Mouse (Mus musculus): ENCODE results near the gene Trim14. TPM values are rescaled to one million over a fixed set of nuclear protein-coding genes. Genes with fewer than 3 reads are reported as not detected.

Trim14 gene
- polyA plus RNA-seq, 1 experiment from 2014 or later = 0.92 TPM

DNA sequence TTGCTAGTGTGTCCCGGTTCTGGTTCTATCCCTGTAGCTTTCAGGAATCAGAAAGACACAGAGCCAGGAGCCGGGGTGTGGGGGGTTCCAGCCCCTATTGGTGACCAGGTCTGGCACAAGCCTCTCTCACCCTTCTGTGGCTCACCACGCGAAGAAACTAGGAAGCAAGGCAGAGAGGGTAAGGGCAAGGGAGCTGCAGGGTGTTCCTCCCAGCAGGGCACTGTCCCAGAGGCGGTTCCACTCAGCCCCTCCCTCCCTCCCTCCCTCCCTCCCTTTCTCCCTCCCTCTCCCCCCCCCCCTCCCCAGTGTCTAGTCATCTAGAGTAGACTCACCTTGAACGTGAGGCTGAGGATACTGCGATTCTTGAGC lies 8.4 kb downstream of the Trim14 start:
- Histone ChIP-seq H3K27me3 (ENCODE audit: control insufficient read depth, insufficient read depth, low read length) (no peaks in the 10 kb centered on the region), H3K4me3 (ENCODE audit: low read depth, low read length) (peak overlapping the region; percentile 24), H3K9me3 (ENCODE audit: control insufficient read depth, low read length) (no peaks in the 10 kb centered on the region), H3K36me3 (ENCODE audit: control insufficient read depth, insufficient read depth, low read length) (no peaks in the 10 kb centered on the region), H3K4me1 (ENCODE audit: control insufficient read depth, insufficient read depth, low read length) (0 out of 2 replicates have a peak, but pooled peaks cover 2% of the 10 kb centered on the region), H3K4me2 (ENCODE audit: low read depth) (peak overlapping the region; percentile 49), H3K27ac (ENCODE audit: low read depth, low read length) (no peak overlapping the region), H3K9ac (ENCODE audit: low read length) (peak overlapping the region; percentile 44; the same call in 1 of the 2 replicates)
- 6% methylated on average over 6 of the region's 7 CpGs for WGBS
- peak; percentile 31 for DNase-seq (ENCODE audit: low spot score)
- no peak for ATAC-seq (ENCODE audit: insufficient read depth, low FRiP score, low TSS enrichment)

DNA sequence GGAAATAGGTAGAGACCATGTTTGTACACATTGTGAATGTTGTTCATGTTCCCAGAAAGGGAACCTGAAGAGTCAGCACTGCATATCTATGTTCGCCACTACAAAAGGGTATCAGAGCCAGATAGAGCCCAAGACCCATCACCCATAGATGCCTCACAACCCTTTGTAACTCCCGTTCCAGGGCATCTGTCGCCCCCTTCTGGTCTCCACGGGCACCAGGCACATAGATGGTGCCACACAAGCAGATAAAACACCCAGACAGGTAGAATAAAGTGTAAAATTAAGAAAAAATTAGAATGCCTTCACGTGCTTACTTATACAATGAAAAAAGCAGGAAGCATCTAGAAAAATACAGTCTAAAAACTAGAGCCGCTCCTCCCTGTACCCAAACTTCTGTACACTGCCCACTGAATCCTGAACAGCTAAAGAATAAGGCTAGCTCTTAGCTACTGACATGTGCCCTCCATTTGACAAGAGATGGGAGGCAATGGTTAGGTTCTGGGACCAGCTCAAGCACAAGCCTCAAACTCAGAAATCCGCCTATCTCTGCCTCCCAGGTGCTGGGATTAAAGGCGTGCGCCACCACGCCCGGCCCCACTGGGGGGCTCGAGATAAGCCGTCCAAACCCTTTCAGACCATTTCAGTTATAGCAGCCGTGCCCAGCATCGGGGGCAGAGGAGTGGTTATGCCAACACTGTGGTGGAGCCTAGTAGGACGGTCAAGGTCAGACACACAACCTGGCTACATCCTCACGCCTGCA lies 9.0 kb downstream of the Trim14 start:
- Histone ChIP-seq H3K4me3 (ENCODE audit: low read depth, low read length) (peak overlapping the region; percentile 24), H3K4me2 (ENCODE audit: low read depth) (peak overlapping the region; percentile 49), H3K9me3 (ENCODE audit: control insufficient read depth, low read length) (no peaks in the 10 kb centered on the region), H3K9ac (ENCODE audit: low read length) (peak overlapping the region; percentile 44; the same call in 1 of the 2 replicates), H3K27me3 (ENCODE audit: control insufficient read depth, insufficient read depth, low read length) (no peaks in the 10 kb centered on the region), H3K36me3 (ENCODE audit: control insufficient read depth, insufficient read depth, low read length) (no peaks in the 10 kb centered on the region), H3K27ac (ENCODE audit: low read depth, low read length) (no peak overlapping the region), H3K4me1 (ENCODE audit: control insufficient read depth, insufficient read depth, low read length) (0 out of 2 replicates have a peak, but pooled peaks cover 2% of the 10 kb centered on the region)
- WGBS = 32% methylated on average over 17 of the region's 17 CpGs
- no peak for DNase-seq (ENCODE audit: low spot score)
- no peak for ATAC-seq (ENCODE audit: insufficient read depth, low FRiP score, low TSS enrichment)

DNA sequence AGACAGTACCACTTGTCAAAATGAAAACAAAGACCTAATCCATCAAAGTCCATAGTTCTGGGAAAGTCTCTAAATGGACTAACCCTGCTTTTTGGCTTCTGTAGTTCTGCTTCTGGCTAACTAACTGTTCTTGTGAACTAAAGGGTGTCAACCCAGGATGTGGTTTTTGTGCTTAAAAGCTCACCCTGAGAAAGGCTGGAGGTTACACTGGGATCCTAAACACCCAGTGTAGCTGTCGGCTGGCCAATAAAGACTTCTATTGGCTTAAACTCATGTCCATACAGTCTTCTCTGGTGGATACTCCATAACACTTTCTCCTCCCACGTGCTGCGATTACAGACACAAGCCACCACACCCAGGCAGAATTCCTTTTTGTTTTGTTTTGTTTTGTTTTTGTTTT lies 9.7 kb downstream of the Trim14 start:
- no peak for ATAC-seq (ENCODE audit: insufficient read depth, low FRiP score, low TSS enrichment)
- Histone ChIP-seq H3K27me3 (ENCODE audit: control insufficient read depth, insufficient read depth, low read length) (no peaks in the 10 kb centered on the region), H3K4me3 (ENCODE audit: low read depth, low read length) (no peak overlapping the region), H3K36me3 (ENCODE audit: control insufficient read depth, insufficient read depth, low read length) (no peaks in the 10 kb centered on the region), H3K27ac (ENCODE audit: low read depth, low read length) (no peak overlapping the region), H3K4me2 (ENCODE audit: low read depth) (no peak overlapping the region), H3K9me3 (ENCODE audit: control insufficient read depth, low read length) (no peaks in the 10 kb centered on the region), H3K9ac (ENCODE audit: low read length) (no peak overlapping the region), H3K4me1 (ENCODE audit: control insufficient read depth, insufficient read depth, low read length) (0 out of 2 replicates have a peak, but pooled peaks cover 2% of the 10 kb centered on the region)
- WGBS = 94% methylated on average over 3 of the region's 3 CpGs
- no peak for DNase-seq (ENCODE audit: low spot score)

DNA sequence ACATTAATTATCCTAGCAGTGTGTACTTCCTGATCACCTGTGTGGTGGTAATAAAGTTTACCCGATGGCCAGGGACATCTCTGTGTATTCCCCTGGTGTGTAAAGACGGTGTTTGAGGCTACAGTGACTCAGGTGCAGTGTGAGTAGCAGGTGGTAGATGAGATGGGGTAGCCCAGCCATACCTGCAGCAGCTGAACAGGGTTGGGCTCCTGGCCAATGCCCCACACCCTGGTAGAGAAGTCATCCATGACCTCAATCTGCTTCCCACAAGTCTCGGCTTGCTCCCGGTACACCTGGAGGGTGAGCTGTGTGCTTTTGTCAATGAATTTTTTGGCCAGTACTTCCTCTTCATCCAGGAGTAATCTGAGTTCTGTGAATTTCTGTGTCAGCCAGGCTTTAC lies 12.6 kb downstream of the Trim14 start:
- no peak overlapping the region for H3K4me3 ChIP-seq (ENCODE audit: low read depth, low read length)
- no peaks in the 10 kb centered on the region for H3K27me3 ChIP-seq (ENCODE audit: control insufficient read depth, insufficient read depth, low read length)
- ATAC-seq (ENCODE audit: insufficient read depth, low FRiP score, low TSS enrichment) (no peak), DNase-seq (ENCODE audit: low spot score) (no peak)
- 0 out of 2 replicates have a peak, but pooled peaks cover 2% of the 10 kb centered on the region for H3K4me1 ChIP-seq (ENCODE audit: control insufficient read depth, insufficient read depth, low read length)
- no peaks in the 10 kb centered on the region for H3K36me3 ChIP-seq (ENCODE audit: control insufficient read depth, insufficient read depth, low read length)
- H3K9me3 ChIP-seq (ENCODE audit: control insufficient read depth, low read length) = no peaks in the 10 kb centered on the region
- H3K9ac ChIP-seq (ENCODE audit: low read length) = no peak overlapping the region
- no peak overlapping the region for H3K4me2 ChIP-seq (ENCODE audit: low read depth)
- H3K27ac ChIP-seq (ENCODE audit: low read depth, low read length) = no peak overlapping the region
- 91% methylated on average over 4 of the region's 4 CpGs for WGBS

DNA sequence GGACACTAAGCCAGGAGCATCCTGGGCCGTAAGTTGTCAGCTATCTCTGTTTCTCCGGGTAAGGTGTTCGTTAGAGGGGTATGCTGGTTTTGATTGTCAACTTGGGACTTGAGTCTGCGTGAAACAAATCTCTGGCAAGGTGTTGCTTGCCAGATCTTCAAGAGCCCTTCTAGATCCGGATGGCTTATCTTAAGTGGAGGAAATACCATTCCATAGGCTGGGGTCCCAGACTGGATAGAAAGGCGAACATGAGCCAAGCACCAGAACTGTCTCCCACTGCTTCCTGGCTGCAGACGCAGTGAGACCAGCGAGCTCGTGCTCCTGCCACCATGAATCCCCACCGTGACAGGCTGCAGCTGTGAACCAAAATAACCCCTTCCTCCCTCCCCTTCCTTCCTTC lies 14.5 kb downstream of the Trim14 start:
- no peak for ATAC-seq (ENCODE audit: insufficient read depth, low FRiP score, low TSS enrichment)
- Histone ChIP-seq H3K4me2 (ENCODE audit: low read depth) (no peak overlapping the region), H3K9me3 (ENCODE audit: control insufficient read depth, low read length) (no peaks in the 10 kb centered on the region), H3K9ac (ENCODE audit: low read length) (no peak overlapping the region), H3K27me3 (ENCODE audit: control insufficient read depth, insufficient read depth, low read length) (no peaks in the 10 kb centered on the region), H3K27ac (ENCODE audit: low read depth, low read length) (no peak overlapping the region), H3K4me1 (ENCODE audit: control insufficient read depth, insufficient read depth, low read length) (no peaks in the 10 kb centered on the region), H3K36me3 (ENCODE audit: control insufficient read depth, insufficient read depth, low read length) (no peaks in the 10 kb centered on the region), H3K4me3 (ENCODE audit: low read depth, low read length) (no peak overlapping the region)
- 86% methylated on average over 10 of the region's 10 CpGs for WGBS
- DNase-seq (ENCODE audit: low spot score) = no peak

DNA sequence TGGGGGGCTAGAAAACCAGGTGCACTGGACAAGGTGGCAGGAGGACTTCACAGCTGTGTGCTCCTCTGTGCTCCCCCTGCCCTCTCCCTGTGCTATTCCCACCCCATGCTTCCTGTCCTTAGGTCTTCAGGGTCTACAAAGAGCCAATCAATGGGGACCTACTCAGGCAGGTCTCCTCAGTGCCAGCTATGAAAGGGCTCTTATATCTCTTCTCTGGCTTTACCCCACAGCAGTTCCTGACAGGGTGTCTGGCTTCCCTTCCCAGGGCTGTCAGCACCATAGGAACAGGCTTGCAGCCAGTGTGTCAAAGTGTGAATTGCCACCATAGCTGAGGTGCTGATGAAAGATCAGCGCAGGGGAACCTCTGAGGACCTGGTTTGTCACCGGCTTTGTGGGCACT lies 15.4 kb downstream of the Trim14 start:
- ATAC-seq (ENCODE audit: insufficient read depth, low FRiP score, low TSS enrichment) (no peak), DNase-seq (ENCODE audit: low spot score) (no peak)
- Histone ChIP-seq H3K4me1 (ENCODE audit: control insufficient read depth, insufficient read depth, low read length) (no peaks in the 10 kb centered on the region), H3K4me2 (ENCODE audit: low read depth) (no peak overlapping the region), H3K9ac (ENCODE audit: low read length) (no peak overlapping the region), H3K27ac (ENCODE audit: low read depth, low read length) (no peak overlapping the region), H3K9me3 (ENCODE audit: control insufficient read depth, low read length) (no peaks in the 10 kb centered on the region), H3K4me3 (ENCODE audit: low read depth, low read length) (no peak overlapping the region), H3K27me3 (ENCODE audit: control insufficient read depth, insufficient read depth, low read length) (no peaks in the 10 kb centered on the region), H3K36me3 (ENCODE audit: control insufficient read depth, insufficient read depth, low read length) (no peaks in the 10 kb centered on the region)
- 77% methylated on average over 2 of the region's 2 CpGs for WGBS

DNA sequence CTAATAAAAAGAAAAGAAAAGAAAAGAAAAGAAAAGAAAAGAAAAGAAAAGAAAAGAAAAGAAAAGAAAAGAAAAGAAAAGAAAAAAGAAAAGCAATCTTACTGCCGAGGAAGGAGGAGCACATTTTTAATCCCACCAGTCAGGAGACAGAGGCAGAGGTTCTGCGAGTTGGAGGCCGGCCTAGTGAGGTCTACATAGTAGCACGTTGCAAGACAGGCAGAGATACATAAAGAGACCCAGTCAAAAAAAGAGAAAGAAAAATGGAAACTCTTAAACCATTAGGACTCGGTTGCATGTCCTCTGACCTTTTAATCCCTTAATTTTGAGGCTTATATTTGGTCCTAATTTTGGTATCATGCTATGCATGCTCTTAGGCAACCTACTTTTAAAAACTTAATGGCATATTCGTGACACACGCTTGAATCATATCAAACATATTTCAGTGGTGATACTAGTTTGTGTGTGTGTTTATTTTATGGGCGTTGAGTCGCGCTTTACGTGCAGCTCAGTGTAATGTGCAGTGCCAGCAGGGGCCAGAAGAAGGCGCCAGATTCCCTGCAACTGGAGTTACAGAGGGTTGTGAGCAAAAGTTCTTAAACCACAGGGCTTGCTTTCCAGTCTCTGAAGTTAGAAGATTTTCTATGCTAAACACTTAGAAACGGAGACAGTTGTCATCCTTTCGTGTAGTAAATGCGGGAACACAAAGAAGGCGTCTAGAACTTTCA lies 28.0 kb downstream of the Trim14 start:
- ATAC-seq (ENCODE audit: insufficient read depth, low FRiP score, low TSS enrichment) = no peak
- H3K4me3 ChIP-seq (ENCODE audit: low read depth, low read length) = peak overlapping the region; percentile 37; the same call in 1 of the 2 replicates

DNA sequence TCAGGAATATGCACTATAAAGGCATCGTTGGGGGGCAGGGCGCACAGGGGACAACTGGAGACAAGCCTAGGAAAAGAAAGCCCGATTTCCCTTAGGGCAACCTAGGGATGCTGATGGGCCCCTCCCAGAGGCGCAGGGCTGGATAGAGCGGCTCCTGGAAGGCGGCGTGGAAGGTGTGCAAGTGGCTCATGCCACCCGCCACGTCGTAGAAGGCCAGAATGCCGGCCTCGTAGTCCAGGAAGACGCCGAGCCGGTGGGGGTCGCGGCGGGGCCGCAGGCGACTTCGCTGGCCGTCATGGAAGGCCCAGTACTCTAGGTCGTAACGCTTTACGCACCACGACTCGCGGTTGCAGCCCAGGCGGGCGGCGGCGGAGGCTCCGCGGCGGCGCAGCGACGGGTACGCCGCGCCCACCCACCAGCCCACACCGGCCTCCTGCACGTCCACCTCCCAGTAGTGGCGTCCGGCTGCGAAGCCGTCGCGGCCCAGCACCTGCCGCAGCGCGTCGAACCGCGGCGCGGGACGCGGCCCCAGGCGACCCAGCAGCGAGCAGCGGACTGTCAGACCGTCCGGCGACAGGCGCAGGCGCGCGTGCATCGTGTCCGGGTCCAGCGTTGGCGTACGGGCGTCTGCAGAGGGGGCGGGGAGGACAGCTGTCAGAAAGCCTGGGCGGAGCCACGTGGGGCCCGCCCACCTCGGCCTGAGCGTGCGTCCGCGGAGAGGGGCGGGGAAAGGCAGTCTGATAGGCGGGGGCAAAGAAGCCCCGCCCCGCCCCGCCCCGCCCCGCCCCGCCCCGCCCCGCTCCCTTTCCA lies 28.9 kb downstream of the Trim14 start:
- no peaks in the 10 kb centered on the region for H3K4me1 ChIP-seq (ENCODE audit: control insufficient read depth, insufficient read depth, low read length)
- ATAC-seq (ENCODE audit: insufficient read depth, low FRiP score, low TSS enrichment) = peak; percentile 95
- WGBS = under 1% methylated on average over 84 of the region's 94 CpGs
- no peak overlapping the region for H3K27ac ChIP-seq (ENCODE audit: low read depth, low read length)
- peaks cover 9% of the 10 kb centered on the region for H3K27me3 ChIP-seq (ENCODE audit: control insufficient read depth, insufficient read depth, low read length)
- peak overlapping the region; percentile 37 for H3K4me3 ChIP-seq (ENCODE audit: low read depth, low read length)
- H3K9ac ChIP-seq (ENCODE audit: low read length) = peak overlapping the region; percentile 27
- H3K36me3 ChIP-seq (ENCODE audit: control insufficient read depth, insufficient read depth, low read length) = peaks cover 3% of the 10 kb centered on the region; the same call in 1 of the 2 replicates
- peak overlapping the region; percentile 51 for H3K4me2 ChIP-seq (ENCODE audit: low read depth)
- DNase-seq (ENCODE audit: low spot score) = peak; percentile 97
- no peaks in the 10 kb centered on the region for H3K9me3 ChIP-seq (ENCODE audit: control insufficient read depth, low read length)

More for the DNA sequence above, 28.0 kb downstream of the Trim14 start:
- peak; percentile 75 for DNase-seq (ENCODE audit: low spot score)
- H3K9ac ChIP-seq (ENCODE audit: low read length) = no peak overlapping the region
- 11% methylated on average over 16 of the region's 16 CpGs for WGBS
- peak overlapping the region; percentile 51 for H3K4me2 ChIP-seq (ENCODE audit: low read depth)
- H3K36me3 ChIP-seq (ENCODE audit: control insufficient read depth, insufficient read depth, low read length) = no peaks in the 10 kb centered on the region; the same call in 1 of the 2 replicates
- peaks cover 9% of the 10 kb centered on the region for H3K27me3 ChIP-seq (ENCODE audit: control insufficient read depth, insufficient read depth, low read length)
- H3K4me1 ChIP-seq (ENCODE audit: control insufficient read depth, insufficient read depth, low read length) = no peaks in the 10 kb centered on the region
- H3K9me3 ChIP-seq (ENCODE audit: control insufficient read depth, low read length) = no peaks in the 10 kb centered on the region
- no peak overlapping the region for H3K27ac ChIP-seq (ENCODE audit: low read depth, low read length)
